Mouse (Mus musculus): Measurements from ENCODE around the gene Recql. TPM values are rescaled to one million over a fixed set of nuclear protein-coding genes. Genes with fewer than 3 reads are reported as not detected.

Recql gene
- total RNA-seq, 2 experiments from 2014 or later = 21.6 to 21.9 TPM

GRCm38 (mm10) chr6:142317106-142317505 is 69.8 kb downstream of the Recql start:
- DNase-seq (ENCODE audit: extremely low spot score in 1 of 2, low spot score in 2 of 2) = no peak
- intact Hi-C loops (cut with DNase I) = no loop called here

GRCm38 (mm10) chr6:142314285-142314684 is 72.6 kb downstream of the Recql start:
- intact Hi-C loops (cut with DNase I) = no loop called here
- DNase-seq (ENCODE audit: extremely low spot score in 1 of 2, low spot score in 2 of 2) = no peak

- DNase-seq (ENCODE audit: extremely low spot score in 1 of 2, low spot score in 2 of 2) = no peak
- intact Hi-C loops (cut with DNase I) = no loop called here
These were observed 81.8 kb downstream of the Recql start for GRCm38 (mm10) chr6:142305076-142305475.

Other genes starting within 250 kb of the Recql start
- gene Slco1a6, start 178.6 kb downstream of the Recql start, total RNA-seq (2021) = 1 to 10 TPM in 1 of 2 experiments, not detected in 1; 1.2 TPM
- not detected for gene Iapp, start 88.7 kb downstream of the Recql start, total RNA-seq (2021)
- under 1 TPM; 0.14 to 0.24 TPM for gene Slco1a5, start 64.1 kb downstream of the Recql start, total RNA-seq (2021)
- 10 to 100 TPM; 13.1 to 14.7 TPM for gene Pyroxd1, start 41.4 kb downstream of the Recql start, total RNA-seq (2021)
- 10 to 100 TPM; 32.7 to 33.5 TPM for gene Golt1b, start 134 bp upstream of the Recql start, total RNA-seq (2021)
- 1 to 10 TPM; 1.1 to 1.3 TPM for gene Spx, start 26.4 kb upstream of the Recql start, total RNA-seq (2021)
- not detected for gene Gys2, start 86.0 kb upstream of the Recql start, total RNA-seq (2021)
- gene Ldhb, start 120.9 kb upstream of the Recql start, total RNA-seq (2021) = 100 to 1,000 TPM; 466 to 479 TPM
- gene Kcnj8, start 184.5 kb upstream of the Recql start, total RNA-seq (2021) = 1 to 10 TPM; 4.1 to 5.4 TPM